Mouse (Mus musculus): ENCODE data around the gene Arhgef10l. TPM values are rescaled to one million over a fixed set of nuclear protein-coding genes. Genes with fewer than 3 reads are reported as not detected.

Arhgef10l gene
- total RNA-seq, 4 experiments from 2014 or later = 13.3 to 46.3 (median 28.5) TPM

- peak; percentile 81 for DNase-seq
Measured at GRCm38 (mm10) chr4:140657681-140658575, 7.9 kb downstream of the Arhgef10l start.

- DNase-seq = no peak
Measured at GRCm38 (mm10) chr4:140656529-140656928, 9.3 kb downstream of the Arhgef10l start.

DNA sequence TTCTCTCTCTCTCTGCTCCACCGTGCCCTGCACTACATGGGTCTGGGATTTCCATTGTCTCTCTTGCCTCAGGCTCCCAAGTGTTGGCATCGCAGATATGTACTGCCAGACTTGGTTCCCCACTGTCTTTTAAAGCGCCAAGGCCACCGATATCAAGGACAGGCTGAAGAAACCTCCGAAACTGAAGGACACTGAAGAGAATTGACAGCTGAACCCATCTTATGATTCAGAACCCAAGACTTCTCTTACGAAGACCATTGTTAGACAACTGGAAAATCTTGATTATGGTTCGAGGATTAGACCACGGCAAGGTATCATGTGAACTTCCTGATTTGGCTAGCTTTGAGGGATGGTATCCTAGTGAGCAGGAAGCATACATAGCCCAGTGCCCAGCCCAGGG is 11.0 kb downstream of the Arhgef10l start:
- DNase-seq = no peak

GRCm38 (mm10) chr4:140653835-140654583 is 11.8 kb downstream of the Arhgef10l start:
- no peak for DNase-seq

- DNase-seq = no peak
Measured at GRCm38 (mm10) chr4:140649731-140650130, 16.1 kb downstream of the Arhgef10l start.

- no peak for DNase-seq
Measured at GRCm38 (mm10) chr4:140649207-140649591, 16.6 kb downstream of the Arhgef10l start.

DNA sequence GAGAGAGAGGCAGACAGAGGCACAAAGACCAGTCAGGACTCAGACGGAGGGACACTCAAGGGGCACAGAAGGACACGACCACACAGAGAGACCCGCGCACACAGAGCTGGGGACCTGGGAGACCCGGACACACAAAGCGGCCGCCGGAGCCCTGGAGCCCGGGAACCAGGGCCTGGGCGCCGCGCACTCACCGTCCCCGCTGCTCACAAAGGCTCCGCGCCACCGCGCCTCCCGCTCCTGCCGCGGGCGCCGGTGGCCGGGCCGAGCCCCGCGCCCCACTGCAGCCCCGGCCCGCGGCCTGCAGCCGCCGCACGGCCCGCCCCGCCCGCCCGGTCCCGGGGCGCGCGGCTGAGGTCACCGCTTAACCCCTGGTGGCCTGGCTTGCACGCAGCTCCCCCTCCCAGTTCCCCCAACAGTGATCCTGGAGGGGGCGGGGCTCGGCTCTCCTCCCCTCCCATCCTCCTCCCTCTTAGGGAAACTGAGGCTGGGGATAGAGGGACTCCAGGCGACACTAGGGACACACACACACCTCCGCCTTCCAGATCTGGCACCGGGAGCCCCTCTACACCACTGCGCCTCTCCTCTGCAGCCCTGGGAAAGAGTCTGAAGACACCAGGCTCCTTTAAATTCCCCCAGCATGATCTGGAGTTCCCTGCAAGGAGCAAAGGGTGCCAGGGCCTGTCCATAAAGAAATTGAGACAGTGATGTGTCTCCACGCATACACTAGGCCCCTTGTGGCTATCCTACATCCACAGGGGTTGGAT is 17.2 kb downstream of the Arhgef10l start:
- DNase-seq = no peak

- DNase-seq = no peak
Measured at GRCm38 (mm10) chr4:140647711-140648421, 17.9 kb downstream of the Arhgef10l start.

DNA sequence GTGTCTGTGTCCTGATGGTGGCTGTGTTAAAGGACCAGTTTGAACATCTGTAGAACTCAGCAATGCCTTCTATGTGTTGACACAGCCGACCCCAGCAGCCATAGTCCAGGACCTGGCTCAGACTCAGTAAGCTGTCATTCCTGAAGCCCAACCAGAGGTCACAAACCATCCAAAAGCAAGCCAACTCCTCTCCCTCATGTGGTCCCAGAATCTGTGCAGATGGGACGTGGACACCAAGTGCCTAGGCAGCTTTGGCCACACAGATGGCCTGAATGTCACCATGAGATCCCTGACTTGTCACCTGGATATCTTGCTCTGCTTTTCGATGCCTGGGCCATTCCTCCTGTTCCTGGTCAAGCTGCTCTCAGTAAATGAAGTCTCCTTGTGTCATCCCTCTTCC is 20.2 kb downstream of the Arhgef10l start:
- no peak for DNase-seq

DNA sequence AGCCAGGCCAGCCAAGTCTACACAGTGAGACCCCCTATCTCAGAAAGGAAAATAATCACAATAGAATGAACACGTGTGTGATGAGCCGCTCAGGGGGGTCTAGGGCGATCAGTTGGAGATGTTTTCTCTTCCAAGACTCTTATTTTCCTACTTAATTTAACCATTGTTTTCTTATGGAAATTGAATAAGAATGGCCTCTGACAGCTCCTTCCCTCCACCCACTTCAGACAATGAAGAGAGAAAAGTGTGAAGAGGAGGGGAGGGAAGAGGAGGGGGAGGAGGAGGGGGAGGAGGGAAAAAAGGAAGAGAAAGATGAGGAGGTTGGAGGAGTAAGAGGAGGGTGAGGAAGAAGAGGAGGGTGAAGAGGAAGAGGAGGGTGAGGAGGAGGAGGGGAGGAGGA is 21.1 kb downstream of the Arhgef10l start:
- DNase-seq = no peak

- DNase-seq = no peak
Measured at GRCm38 (mm10) chr4:140644276-140644675, 21.5 kb downstream of the Arhgef10l start.

GRCm38 (mm10) chr4:140642378-140642777 is 23.4 kb downstream of the Arhgef10l start:
- no peak for DNase-seq

DNA sequence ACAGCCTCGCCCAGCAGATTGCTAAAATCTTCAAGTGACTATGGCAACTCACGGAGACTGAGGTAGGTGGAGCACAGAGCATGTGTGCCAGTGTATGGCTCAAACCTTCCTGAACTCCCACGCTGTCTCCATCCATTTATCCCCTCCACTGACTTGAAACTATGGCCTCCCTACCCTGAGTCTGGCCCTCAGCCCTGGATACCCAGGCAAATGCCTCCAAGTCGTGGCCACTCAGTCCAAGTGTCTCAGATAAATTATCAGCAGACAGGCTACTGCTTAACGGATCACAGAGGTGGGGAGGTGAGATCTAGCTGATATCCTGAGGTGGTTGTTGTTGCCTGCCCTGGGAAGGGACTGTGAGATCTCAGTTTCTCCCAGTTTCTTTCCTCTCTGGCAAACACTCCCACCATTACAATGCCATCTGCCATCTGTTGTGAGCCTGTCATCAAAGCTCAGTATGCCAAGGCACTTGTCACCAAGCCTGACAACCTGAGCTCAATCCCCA is 24.3 kb downstream of the Arhgef10l start:
- DNase-seq = no peak

DNA sequence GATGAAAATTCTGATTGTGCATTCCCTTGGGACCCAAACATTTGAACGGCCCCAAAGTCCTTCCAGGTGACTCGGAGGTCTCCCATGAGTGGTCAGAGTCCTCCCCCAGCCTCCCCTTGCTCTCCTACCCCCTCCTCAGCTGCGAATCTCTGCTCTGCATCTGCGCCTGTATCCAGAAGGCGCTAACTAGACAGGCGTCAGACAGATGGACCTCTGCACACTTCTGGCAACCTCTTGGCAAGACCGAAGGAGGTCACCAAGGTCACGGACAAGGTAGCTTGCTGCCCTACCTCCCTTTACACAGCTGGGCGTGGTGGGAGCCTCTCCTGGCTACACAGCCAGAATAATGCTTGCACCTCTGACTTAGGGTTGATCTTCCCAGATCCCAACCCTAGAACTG is 25.1 kb downstream of the Arhgef10l start:
- no peak for DNase-seq

DNA sequence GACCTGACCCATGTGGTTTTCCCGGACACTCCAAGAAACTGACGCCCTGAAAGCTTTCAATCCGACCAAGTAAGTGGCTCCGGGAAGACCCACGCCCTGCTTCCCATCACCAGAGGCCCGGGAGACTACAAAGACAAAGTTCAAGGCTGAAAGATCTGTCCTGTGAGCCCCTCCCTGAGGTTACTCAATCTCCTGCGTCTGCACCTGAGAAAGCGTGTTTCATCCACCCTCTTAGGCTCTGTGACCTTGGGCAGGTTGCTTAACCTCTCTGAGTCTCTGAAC is 25.6 kb downstream of the Arhgef10l start:
- DNase-seq = no peak

- DNase-seq = no peak
Measured at GRCm38 (mm10) chr4:140639431-140640241, 26.2 kb downstream of the Arhgef10l start.

DNA sequence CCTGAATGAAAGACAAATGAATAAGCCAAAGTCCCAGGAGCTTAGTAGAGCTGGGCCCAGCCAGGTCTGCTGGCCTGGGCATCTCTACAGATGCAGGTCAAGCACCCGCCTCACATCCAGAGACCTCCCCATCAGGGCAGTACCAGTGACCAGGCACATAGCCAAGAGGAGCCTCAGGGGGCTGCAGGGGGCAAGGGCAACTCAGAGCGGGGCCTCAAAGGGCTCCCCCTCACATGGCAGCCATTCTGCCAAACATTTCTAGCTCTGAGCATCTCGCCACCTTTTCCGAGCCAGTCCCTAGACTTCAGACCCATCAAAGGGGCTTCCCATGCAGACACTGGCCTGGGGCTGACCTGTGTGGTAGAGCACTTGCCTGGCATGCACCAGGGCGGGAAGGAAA is 27.2 kb downstream of the Arhgef10l start:
- no peak for DNase-seq

DNA sequence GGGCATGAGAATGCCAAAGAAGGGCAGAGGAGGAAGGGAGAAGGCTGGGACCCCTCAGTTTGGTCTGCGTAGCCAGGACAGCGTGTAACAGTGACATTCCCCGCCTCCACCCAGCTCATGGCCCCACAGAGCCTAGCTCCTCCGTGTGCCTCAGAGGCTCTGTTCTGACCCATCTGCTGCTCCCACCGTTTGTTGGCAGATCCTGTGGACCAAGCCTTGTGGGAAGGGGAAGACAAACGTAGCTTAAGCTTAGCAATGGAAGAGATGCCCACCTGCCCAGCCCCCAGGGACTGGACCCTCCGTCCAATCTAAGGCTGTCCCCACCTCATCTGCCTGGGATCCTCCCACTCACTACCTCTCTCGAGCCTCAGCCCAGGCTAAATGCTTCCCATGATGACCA is 28.5 kb downstream of the Arhgef10l start:
- DNase-seq = no peak

- no peak for DNase-seq
Measured at GRCm38 (mm10) chr4:140636312-140636996, 29.4 kb downstream of the Arhgef10l start.

DNA sequence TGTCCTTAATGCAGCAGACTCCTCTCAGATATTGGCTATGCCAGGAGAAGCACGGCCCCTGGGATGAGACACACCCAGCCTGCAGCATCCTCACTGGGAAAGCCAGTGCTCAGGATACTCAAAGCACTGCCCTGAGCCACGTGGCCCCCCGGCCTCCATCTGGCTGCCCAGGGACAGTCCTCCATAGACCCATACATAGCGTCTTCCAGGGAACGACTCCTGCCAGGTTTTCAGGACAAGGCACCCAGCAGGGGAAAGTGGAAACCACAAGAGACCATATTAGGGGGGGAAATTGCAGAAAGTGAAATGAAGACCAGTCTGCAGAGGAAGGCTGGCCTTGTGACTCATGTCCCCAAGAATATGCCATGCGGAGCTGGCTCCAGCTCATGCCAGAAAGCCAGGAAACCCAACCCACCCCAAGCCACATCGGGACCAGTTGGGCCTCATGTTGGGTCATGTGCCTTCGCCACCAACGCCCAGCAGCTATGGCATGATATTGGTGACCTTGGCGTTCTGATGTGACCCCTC is 30.9 kb downstream of the Arhgef10l start:
- DNase-seq = no peak
